Mouse (Mus musculus) liver, adult (tissue): ENCODE measurements around the gene Mmp17.

Experiments used
- GATA4 ChIP-seq: IDR thresholded peaks from 2 replicates; pipeline ENCODE4 v1.6.1; 2014; ENCODE audit warnings: mild to moderate bottlenecking, low read length; ENCODE audit not compliant: insufficient replicate concordance

The Mmp17 gene

GRCm38 (mm10) chr5:129583761-129584582, at the start of gene Mmp17:
Gene Mmp17, plus strand, starts transcription at chr5:129584169.
- TF ChIP-seq GATA4, result no peak

- TF ChIP-seq GATA4, result no peak
Measured at GRCm38 (mm10) chr5:129534500-129534899, 49.5 kb upstream of the Mmp17 start.

GRCm38 (mm10) chr5:129535021-129535420, 48.9 kb upstream of the Mmp17 start:
- no peak for TF ChIP-seq GATA4

GRCm38 (mm10) chr5:129535431-129535830, 48.5 kb upstream of the Mmp17 start:
- no peak for TF ChIP-seq GATA4

GRCm38 (mm10) chr5:129538826-129539225, 45.1 kb upstream of the Mmp17 start:
- TF ChIP-seq GATA4, result no peak

- TF ChIP-seq GATA4, result no peak
Measured at GRCm38 (mm10) chr5:129542236-129542635, 41.7 kb upstream of the Mmp17 start.

GRCm38 (mm10) chr5:129545787-129546186, 38.2 kb upstream of the Mmp17 start:
- no peak for TF ChIP-seq GATA4

- no peak for TF ChIP-seq GATA4
Measured at GRCm38 (mm10) chr5:129549716-129550115, 34.3 kb upstream of the Mmp17 start.

GRCm38 (mm10) chr5:129550790-129551189, 33.2 kb upstream of the Mmp17 start:
- no peak for TF ChIP-seq GATA4

- TF ChIP-seq GATA4, result no peak
Measured at GRCm38 (mm10) chr5:129551991-129552390, 32.0 kb upstream of the Mmp17 start.

GRCm38 (mm10) chr5:129553642-129554041, 30.3 kb upstream of the Mmp17 start:
- no peak for TF ChIP-seq GATA4

- TF ChIP-seq GATA4, result no peak
Measured at GRCm38 (mm10) chr5:129558591-129558990, 25.4 kb upstream of the Mmp17 start.

GRCm38 (mm10) chr5:129559283-129559682, 24.7 kb upstream of the Mmp17 start:
- TF ChIP-seq GATA4, result no peak

GRCm38 (mm10) chr5:129562342-129562741, 21.6 kb upstream of the Mmp17 start:
- no peak for TF ChIP-seq GATA4

- TF ChIP-seq GATA4, result no peak
Measured at GRCm38 (mm10) chr5:129568596-129568995, 15.4 kb upstream of the Mmp17 start.

- no peak for TF ChIP-seq GATA4
Measured at GRCm38 (mm10) chr5:129578201-129578600, 5.8 kb upstream of the Mmp17 start.

- no peak for TF ChIP-seq GATA4
Measured at GRCm38 (mm10) chr5:129580046-129580445, 3.9 kb upstream of the Mmp17 start.
